Mouse (Mus musculus) telencephalon, adult 2 months (tissue): ENCODE measurements around the gene Zfp57.

Source experiments
- DNase-seq: peaks from one replicate; pipeline ENCODE4 v3.0.0-alpha.2; 2011; ENCODE audit warnings: low read depth, low spot score

Zfp57 gene

DNA sequence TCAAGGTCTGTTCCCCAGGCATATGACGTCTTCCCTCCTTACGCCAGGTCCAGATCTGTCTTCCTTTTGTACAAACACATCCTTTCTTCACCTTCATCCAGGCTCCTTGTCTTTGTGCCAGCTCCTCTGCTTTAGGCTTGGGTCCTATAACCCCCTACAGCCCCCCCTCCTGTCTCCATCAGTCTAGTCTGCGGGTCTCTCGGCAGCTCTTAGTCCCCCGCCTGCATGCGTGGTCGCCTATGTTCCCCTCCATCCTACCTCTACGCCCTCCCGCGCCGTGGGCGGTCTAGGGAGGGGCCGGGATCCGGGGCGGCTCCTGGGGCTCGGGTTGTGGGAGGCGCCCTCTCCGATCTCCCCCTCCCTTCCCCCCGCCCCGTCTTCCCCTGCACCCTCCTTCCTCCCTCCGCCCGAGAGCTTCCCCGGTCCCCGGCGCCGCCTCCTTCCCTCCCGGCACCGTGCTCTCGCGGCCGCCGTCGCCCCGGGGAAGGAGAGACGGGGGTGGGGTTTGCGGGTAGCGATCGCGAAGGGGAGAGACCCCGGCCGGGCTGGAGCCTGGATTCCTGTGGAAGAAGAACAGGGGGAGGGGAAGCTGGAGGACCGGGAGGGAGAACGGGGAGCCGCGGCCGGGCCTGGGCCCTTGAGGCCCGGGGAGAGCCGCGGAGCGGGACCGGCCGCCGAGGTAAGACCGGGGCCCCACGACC, 44.8 kb downstream of the Zfp57 start, which contains the start of gene Gabbr1:
Gene Gabbr1, plus strand, starts transcription at position 356 of the 701 bp plus-strand sequence.
- DNase-seq: peak; percentile 79

DNA sequence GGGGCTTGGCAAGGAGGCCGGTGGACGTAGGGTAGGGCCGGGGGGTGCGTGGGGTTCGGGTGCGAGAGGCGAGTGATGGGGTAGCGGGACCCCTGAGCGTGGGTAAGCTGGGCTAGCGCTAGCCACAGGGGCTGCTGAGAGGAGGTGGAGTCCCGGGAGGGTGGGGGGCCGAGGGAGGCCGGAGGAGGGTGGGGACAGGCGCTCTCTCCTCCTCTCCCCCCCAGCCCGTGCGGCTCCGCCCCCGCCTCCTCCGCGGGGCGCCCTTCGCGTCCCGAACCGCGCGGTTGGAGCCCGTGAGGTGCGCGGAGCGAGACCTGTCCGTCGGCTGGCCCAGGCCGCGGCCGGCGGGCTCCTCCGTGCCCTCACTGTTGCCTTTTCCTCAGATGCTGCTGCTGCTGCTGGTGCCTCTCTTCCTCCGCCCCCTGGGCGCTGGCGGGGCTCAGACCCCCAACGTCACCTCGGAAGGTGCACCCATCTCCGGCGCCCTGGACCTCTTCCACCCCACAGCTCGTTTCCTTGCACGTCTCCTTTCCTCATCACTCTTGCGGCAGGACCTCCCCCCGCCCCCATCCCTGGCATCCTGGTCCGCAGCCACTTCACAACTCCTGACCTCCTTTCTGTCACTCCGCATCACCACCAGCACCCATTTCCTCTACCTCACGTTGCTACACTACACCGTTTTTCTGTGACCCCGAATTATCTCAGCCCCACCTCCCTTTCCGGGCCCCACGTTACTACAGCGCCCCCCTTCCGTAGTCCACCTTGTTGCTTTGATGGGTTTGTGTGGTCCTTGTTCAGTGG, 45.5 kb downstream of the Zfp57 start:
- no peak for DNase-seq

DNA sequence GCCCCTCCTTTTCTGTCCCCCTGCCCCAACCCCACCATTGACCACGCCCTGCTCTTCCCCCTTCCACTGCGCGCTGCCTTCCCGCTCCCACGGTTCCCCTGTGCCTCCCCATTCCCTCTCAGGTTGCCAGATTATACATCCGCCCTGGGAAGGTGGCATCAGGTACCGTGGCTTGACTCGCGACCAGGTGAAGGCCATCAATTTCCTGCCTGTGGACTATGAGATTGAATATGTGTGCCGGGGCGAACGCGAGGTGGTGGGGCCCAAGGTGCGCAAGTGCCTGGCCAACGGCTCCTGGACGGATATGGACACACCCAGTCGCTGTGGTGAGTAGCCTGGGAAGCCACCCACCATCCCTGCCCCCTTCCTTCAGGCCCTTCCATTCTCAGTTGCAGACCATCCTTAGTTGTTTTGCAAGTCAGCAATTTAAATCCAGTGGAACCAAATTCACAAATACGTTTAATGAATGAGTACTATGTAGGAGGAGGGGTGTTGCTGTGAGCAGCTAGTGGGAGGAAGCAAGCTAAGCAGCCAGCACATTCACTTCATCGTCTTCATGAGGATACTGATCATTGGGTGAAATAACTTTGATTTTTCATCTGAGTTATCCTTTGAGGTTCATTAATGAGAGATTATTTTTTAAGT, 46.5 kb downstream of the Zfp57 start:
- DNase-seq: no peak

DNA sequence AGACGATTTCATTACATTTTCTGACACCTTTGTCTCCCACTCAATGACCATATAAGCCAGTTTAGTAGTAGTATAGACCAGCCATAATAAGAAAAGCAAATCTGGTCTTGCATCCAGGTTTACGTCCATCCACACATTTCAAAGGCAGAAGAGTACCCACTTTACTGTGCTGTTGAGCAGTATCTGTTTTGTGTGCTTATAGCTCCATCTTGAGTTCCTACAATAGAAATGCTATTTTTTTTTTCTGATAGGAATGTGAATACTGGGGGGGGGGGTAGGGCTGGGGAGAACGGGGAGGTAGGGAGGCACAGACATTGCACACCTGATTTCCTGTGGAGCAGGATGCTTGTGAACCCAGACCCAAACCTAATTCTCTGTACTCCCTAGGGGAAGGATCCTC, 47.0 kb downstream of the Zfp57 start:
- no peak for DNase-seq

DNA sequence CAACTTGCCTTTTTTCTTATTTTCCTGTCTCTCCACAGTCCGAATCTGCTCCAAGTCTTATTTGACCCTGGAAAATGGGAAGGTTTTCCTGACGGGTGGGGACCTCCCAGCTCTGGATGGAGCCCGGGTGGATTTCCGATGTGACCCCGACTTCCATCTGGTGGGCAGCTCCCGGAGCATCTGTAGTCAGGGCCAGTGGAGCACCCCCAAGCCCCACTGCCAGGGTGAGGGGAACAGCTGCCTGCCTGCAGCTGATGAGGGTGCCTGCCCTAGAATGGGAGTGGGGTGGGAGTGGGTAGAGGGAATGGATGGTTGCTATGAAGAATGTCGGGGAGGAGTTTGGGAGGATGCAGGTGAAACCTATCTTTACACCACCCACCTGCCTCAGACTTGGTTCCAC, 47.4 kb downstream of the Zfp57 start:
- no peak for DNase-seq

DNA sequence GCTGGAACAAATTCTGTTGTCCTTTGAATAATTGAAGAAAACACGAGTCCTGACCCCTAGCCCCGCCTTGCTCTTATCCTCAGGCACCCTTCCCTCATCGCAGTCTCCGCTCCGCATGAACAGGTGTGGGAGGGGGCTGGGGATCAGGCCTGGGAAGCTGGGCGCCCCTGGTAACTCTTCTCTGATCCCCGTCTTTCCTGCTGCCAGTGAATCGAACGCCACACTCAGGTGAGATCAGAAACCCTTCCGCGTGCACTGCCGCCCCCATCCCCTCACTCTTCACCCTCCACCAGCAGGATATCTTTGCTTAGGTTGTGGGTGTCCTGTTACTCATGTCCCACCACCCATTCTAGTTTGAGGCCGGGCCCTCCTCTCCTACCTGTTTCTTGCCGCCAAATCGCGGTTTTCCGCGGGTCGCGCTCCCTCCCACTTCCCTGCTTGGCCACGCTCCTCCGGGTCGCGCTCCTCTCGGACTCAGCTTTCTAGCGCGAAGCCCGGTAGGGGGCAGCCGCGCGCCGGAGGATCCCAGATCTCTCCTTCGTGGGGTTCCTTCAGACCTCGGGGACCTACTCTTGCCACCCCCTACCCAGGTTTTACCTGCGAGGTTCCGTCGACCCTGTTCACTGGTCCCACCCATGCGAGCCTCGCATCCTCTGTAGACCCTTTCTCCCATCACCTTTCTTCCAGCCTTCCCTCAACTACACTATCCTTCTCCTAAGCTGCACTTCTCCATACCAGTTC, 48.8 kb downstream of the Zfp57 start:
- no peak for DNase-seq

DNA sequence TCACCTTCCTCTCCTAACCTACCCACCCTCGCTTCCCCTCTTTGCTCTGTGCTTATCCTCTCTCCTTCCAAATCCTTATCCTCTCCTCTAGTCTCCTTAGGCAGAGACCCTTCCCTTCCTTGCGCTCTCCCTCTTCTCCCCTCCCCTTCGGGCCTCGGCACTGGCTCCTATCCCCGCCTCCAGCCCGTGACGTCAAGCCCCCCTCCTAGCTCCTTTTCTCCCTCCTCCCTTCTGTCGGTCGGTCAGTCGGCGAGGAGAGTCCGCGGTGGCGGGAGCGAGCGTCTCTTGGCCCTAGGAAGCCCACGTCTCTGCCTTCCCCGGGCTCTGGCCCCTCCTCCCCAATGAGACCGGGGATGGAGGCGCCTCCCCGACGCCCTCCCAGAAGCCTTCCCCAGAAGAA, 49.4 kb downstream of the Zfp57 start:
- DNase-seq: peak; percentile 86

DNA sequence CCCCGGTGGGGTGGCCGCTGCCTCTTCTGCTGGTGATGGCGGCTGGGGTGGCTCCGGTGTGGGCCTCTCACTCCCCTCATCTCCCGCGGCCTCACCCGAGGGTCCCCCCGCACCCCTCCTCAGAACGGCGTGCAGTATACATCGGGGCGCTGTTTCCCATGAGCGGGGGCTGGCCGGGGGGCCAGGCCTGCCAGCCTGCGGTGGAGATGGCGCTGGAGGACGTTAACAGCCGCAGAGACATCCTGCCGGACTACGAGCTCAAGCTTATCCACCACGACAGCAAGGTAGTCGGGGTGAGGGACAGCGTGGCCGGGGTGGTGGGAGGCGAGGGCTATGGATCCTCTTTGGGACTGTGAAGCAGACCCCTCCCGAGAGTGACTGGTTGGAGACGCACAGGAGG, 49.9 kb downstream of the Zfp57 start:
- no peak for DNase-seq

DNA sequence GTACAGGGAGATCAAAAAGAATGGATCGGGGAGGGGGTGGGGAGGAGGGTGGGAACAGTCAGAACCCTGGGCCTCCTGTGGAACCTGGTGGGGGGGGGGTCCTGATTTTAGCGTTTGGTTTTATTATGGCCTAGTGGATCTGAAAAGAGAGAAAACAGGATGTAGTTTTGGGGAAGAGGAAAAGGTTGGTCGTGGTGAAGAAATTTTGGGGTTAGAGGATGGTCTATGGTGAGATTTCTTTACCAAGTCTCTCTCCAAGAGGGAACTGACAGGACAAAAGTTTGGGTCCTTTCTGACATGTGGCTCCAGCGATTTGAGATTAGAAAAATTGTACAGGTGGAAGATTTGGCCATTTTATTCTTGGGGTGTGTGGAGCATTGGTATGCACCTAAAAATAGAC, 50.8 kb downstream of the Zfp57 start:
- no peak for DNase-seq

DNA sequence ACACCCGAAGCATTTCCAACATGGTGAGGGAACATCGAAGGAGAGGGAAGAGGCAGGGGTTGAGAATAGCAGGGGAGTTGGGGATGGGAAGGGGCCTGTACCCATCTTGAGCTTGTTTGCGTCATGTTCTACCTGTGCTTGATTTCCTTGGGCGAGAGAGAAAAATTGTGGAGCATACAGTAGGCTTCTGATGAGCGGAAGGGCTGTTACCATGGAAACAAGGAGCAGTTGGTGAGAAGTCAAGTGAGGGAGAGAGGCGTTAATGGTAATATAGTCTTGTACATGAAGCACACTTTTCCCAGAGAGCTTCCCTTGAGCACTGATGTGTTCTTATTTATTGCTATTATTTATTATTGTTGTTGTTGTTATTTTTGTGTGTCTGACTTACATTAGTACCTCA, 56.0 kb downstream of the Zfp57 start:
- peak; percentile 61 for DNase-seq
